Mouse (Mus musculus) small intestine, adult 2 months (tissue): ENCODE results near the gene Muc4. TPM values are rescaled to one million over a fixed set of nuclear protein-coding genes. Genes with fewer than 3 reads are reported as not detected.

Experiments used
- H3K27ac ChIP-seq: fragments of 200-500 bp; 2 replicates; pipeline ENCODE4 v1.5.1; 2012; ENCODE audit warnings: low read depth, low read length, control low read depth, inconsistent platforms; ENCODE audit not compliant: insufficient read depth
- H3K27me3 ChIP-seq: fragments of 200-500 bp; 2 replicates; pipeline ENCODE4 v1.6.1; 2012; ENCODE audit warnings: mild to moderate bottlenecking, moderate library complexity, low read length, inconsistent platforms; ENCODE audit not compliant: control insufficient read depth, insufficient read depth
- H3K36me3 ChIP-seq: fragments of 200-500 bp; 2 replicates; pipeline ENCODE4 v1.6.1; 2012; ENCODE audit warnings: mild to moderate bottlenecking, low read length, control low read depth, inconsistent platforms; ENCODE audit not compliant: control insufficient read depth, insufficient read depth
- H3K4me1 ChIP-seq: fragments of 200-500 bp; 2 replicates; pipeline ENCODE4 v1.6.1; 2012; ENCODE audit warnings: low read length, inconsistent platforms, mixed read lengths; ENCODE audit not compliant: control insufficient read depth, insufficient read depth, insufficient read length
- H3K4me3 ChIP-seq: fragments of 200-500 bp; 2 replicates; pipeline ENCODE4 v1.5.1; 2012; ENCODE audit warnings: low read depth, mild to moderate bottlenecking, control low read depth, inconsistent platforms, low read length, moderate library complexity
- CTCF ChIP-seq: fragments of 200-500 bp; IDR thresholded peaks from 2 replicates; pipeline ENCODE4 v1.5.1; 2012; ENCODE audit warnings: low read depth, mild to moderate bottlenecking, control low read depth, inconsistent platforms, low read length, moderate library complexity, mixed read lengths; ENCODE audit not compliant: insufficient replicate concordance, insufficient read length; ENCODE audit errors: extremely low read depth
- POLR2A ChIP-seq: fragments of 200-500 bp; IDR thresholded peaks from 2 replicates; pipeline ENCODE4 v1.6.1; 2012; ENCODE audit warnings: low read depth, mild to moderate bottlenecking, control low read depth, inconsistent platforms, low read length, moderate library complexity
- WGBS: fragments of 180-500 bp; shearing (Covaris S2); methylation state at CpG from one replicate; pipeline ENCODE4 v1.1.7; 2018; 5-methylcytosine and 5-hydroxymethylcytosine counted together
- polyA plus RNA-seq: library from polyadenylated mRNA; depleted of rRNA; stranded (reverse); fragments of >200 nt; gene quantifications from 2 replicates; pipeline ENCODE4 v1.2.3, GENCODE M21; 2012

Muc4 gene
- polyA plus RNA-seq, 1 experiment = 18.8 TPM

GRCm38 (mm10) chr16:32742712-32743111 is 7.0 kb downstream of the Muc4 start:
- Histone ChIP-seq H3K4me3 (no peak overlapping the region), H3K4me1 (peaks cover 43% of the 10 kb centered on the region), H3K36me3 (no peaks in the 10 kb centered on the region), H3K27me3 (no peaks in the 10 kb centered on the region), H3K27ac (0 out of 2 replicates have a peak overlapping the region, but pooled peaks have one; percentile 14)
- WGBS = 46% methylated on average over 2 of the region's 2 CpGs
- TF ChIP-seq CTCF (no peak), POLR2A (no peak)

- WGBS = 13% methylated on average over 6 of the region's 6 CpGs
- Histone ChIP-seq H3K4me3 (no peak overlapping the region), H3K27me3 (no peaks in the 10 kb centered on the region), H3K4me1 (peaks cover 23% of the 10 kb centered on the region), H3K27ac (peak overlapping the region; percentile 64), H3K36me3 (peaks cover 6% of the 10 kb centered on the region)
- no peak for TF ChIP-seq POLR2A
- no peak for TF ChIP-seq CTCF
These were observed 10.2 kb downstream of the Muc4 start for GRCm38 (mm10) chr16:32745852-32746251.

GRCm38 (mm10) chr16:32750242-32751127 is 14.8 kb downstream of the Muc4 start:
- WGBS = 80% methylated on average over 5 of the region's 5 CpGs
- no peaks in the 10 kb centered on the region for H3K27me3 ChIP-seq
- peaks cover 12% of the 10 kb centered on the region for H3K36me3 ChIP-seq
- no peak for TF ChIP-seq CTCF
- no peak for TF ChIP-seq POLR2A
- H3K4me3 ChIP-seq = no peak overlapping the region
- H3K4me1 ChIP-seq = peaks cover 5% of the 10 kb centered on the region; the same call in 1 of the 2 replicates
- H3K27ac ChIP-seq = no peak overlapping the region

- TF ChIP-seq CTCF (no peak), POLR2A (no peak)
- Histone ChIP-seq H3K4me1 (no peaks in the 10 kb centered on the region), H3K27ac (no peak overlapping the region), H3K27me3 (no peaks in the 10 kb centered on the region), H3K4me3 (no peak overlapping the region), H3K36me3 (peaks cover 22% of the 10 kb centered on the region)
- WGBS = 90% methylated on average over 2 of the region's 2 CpGs
These were observed 28.9 kb downstream of the Muc4 start for GRCm38 (mm10) chr16:32764550-32764949.

- Histone ChIP-seq H3K27me3 (no peaks in the 10 kb centered on the region), H3K4me3 (no peak overlapping the region), H3K27ac (no peak overlapping the region), H3K4me1 (no peaks in the 10 kb centered on the region), H3K36me3 (peaks cover 26% of the 10 kb centered on the region)
- WGBS = 83% methylated on average over 6 of the region's 6 CpGs
- no peak for TF ChIP-seq CTCF
- TF ChIP-seq POLR2A = no peak
These were observed 29.3 kb downstream of the Muc4 start for GRCm38 (mm10) chr16:32764961-32765360.

- H3K27me3 ChIP-seq = no peaks in the 10 kb centered on the region
- H3K36me3 ChIP-seq = peaks cover 31% of the 10 kb centered on the region
- 94% methylated on average over 7 of the region's 7 CpGs for WGBS
- TF ChIP-seq POLR2A = no peak
- no peak for TF ChIP-seq CTCF
- no peaks in the 10 kb centered on the region for H3K4me1 ChIP-seq
- H3K27ac ChIP-seq = no peak overlapping the region
- H3K4me3 ChIP-seq = no peak overlapping the region
These were observed 31.2 kb downstream of the Muc4 start for GRCm38 (mm10) chr16:32766904-32767303.

GRCm38 (mm10) chr16:32776676-32777075 is 41.0 kb downstream of the Muc4 start:
- TF ChIP-seq CTCF = no peak
- no peak for TF ChIP-seq POLR2A
- Histone ChIP-seq H3K36me3 (peaks cover 9% of the 10 kb centered on the region), H3K27ac (no peak overlapping the region), H3K27me3 (no peaks in the 10 kb centered on the region), H3K4me3 (no peak overlapping the region), H3K4me1 (no peaks in the 10 kb centered on the region)
- WGBS = 45% methylated on average over 10 of the region's 10 CpGs
